ENCODE assay signal across 8 mouse cellular contexts in genomic region chr13:21501182-21501581, GRCm38 (mm10). TPM values are rescaled to one million over a fixed set of nuclear protein-coding genes. Genes with fewer than 3 reads are reported as not detected.
DNase-seq lines count a peak whose midpoint lies in the region; ATAC-seq and TF ChIP-seq lines count a peak whose summit lies in the region.
"Not testable (repeated sequence)": the region's sequence is repeated elsewhere in the genome, so short reads cannot be mapped to it uniquely, and the experiment has no call there.

Gene Gm11273, minus strand, starts transcription at chr13:21501418.

- in situ Hi-C loops in Patski (cut with MboI; ENCODE audit: low pct_unique_long_range_greater_than_20kb), result not testable (repeated sequence)

- H3K4me3 ChIP-seq in brown adipose tissue, adult 24 weeks (ENCODE audit: insufficient read depth, low read depth, low read length); heart, embryonic 12.5 days; layer of hippocampus, adult 2 months; small intestine, adult 2 months (ENCODE audit: low read depth, low read length): not testable (repeated sequence)

- 88% methylated on average over 17 of the region's 17 CpGs for WGBS in heart, embryonic 12.5 days
- 93% methylated on average over 17 of the region's 17 CpGs for WGBS in small intestine, adult 2 months

- H3K27ac ChIP-seq in brown adipose tissue, adult 24 weeks (replicated peaks; ENCODE audit: low read depth, low read length); heart, embryonic 12.5 days (ENCODE audit: poor library complexity, severe bottlenecking); layer of hippocampus, adult 2 months; small intestine, adult 2 months (ENCODE audit: insufficient read depth, low read depth, low read length): not testable (repeated sequence)

- CTCF ChIA-PET in Patski (lab: Charles Lee), result not testable (repeated sequence)

- POLR2A ChIA-PET in Patski (lab: Charles Lee), result not testable (repeated sequence)

- intact Hi-C loops in left cerebral cortex, postnatal 14 days (cut with DNase I), result not testable (repeated sequence)

- not testable (repeated sequence) for TF ChIP-seq CTCF in Patski (IDR thresholded peaks at IDR 0.05); layer of hippocampus, adult 2 months (conservative IDR thresholded peaks at IDR 0.05); small intestine, adult 2 months (IDR thresholded peaks at IDR 0.05; ENCODE audit: extremely low read depth, insufficient read length, insufficient replicate concordance, low read depth, low read length)

- TF ChIP-seq POLR2A in small intestine, adult 2 months (IDR thresholded peaks at IDR 0.05; ENCODE audit: low read depth, low read length), result not testable (repeated sequence)

- DNase-seq in Patski (ENCODE audit: low read depth, low spot score); gastrocnemius, postnatal 10 days; heart, postnatal 4 days; layer of hippocampus, adult 2 months (ENCODE audit: low spot score in 2 of 2); left cerebral cortex, postnatal 14 days (ENCODE audit: low spot score in 2 of 2): not testable (repeated sequence)

- not testable (repeated sequence) for H3K9ac ChIP-seq in heart, embryonic 12.5 days

- not testable (repeated sequence) for H3K4me1 ChIP-seq in brown adipose tissue, adult 24 weeks (ENCODE audit: control insufficient read depth, insufficient read depth, insufficient read length, low read length); heart, embryonic 12.5 days (replicated peaks); small intestine, adult 2 months (ENCODE audit: control insufficient read depth, insufficient read depth, insufficient read length, low read length)

- not testable (repeated sequence) for ATAC-seq in Patski; heart, embryonic 12.5 days (ENCODE audit: insufficient number of reproducible peaks, low FRiP score)

- H3K9me3 ChIP-seq in heart, embryonic 12.5 days (replicated peaks), result not testable (repeated sequence)

- H3K36me3 ChIP-seq in heart, embryonic 12.5 days; small intestine, adult 2 months (ENCODE audit: control insufficient read depth, insufficient read depth, low read length): not testable (repeated sequence)

- not testable (repeated sequence) for H3K4me2 ChIP-seq in heart, embryonic 12.5 days

- peaks cover 20% of the 10 kb centered on the region for H3K27me3 ChIP-seq in Patski
- not testable (repeated sequence) for H3K27me3 ChIP-seq in heart, embryonic 12.5 days (replicated peaks); small intestine, adult 2 months (ENCODE audit: control insufficient read depth, insufficient read depth, low read length)

RNA-seq across cellular contexts. Expression of gene Gm11273, which starts in this region (rescaled TPM):
- polyA plus RNA-seq in Patski (2021), result 416 TPM
- polyA plus RNA-seq in brown adipose tissue, adult 24 weeks (2012; ENCODE audit: insufficient read depth, insufficient read length, missing spikeins), result 124 and 176 TPM in 2 replicates
- total RNA-seq in gastrocnemius, postnatal 10 days (2021), result 100 to 1,000 TPM; 118 to 122 TPM
- polyA plus RNA-seq in heart, embryonic 12.5 days (2016; fragmentation: Nextera tagmentation; extraction: Ambion mirVana), result 6.4 and 10.3 TPM in 2 replicates
- total RNA-seq in heart, postnatal 4 days (2021), result 100 to 1,000 TPM; 183 to 189 TPM
- total RNA-seq in layer of hippocampus, adult 2 months (2021), result 10 to 100 TPM; 59.2 to 60.9 TPM
- 10 to 100 TPM; 59.6 to 63.4 TPM for total RNA-seq in left cerebral cortex, postnatal 14 days (2021)
- 11.1 and 22.1 TPM in 2 replicates for polyA plus RNA-seq in small intestine, adult 2 months (2012; rRNA removed)
